Mouse (Mus musculus): ENCODE measurements at regions not wholly inside any gene's neighbourhood (a gene's known extent, or its start where the extent isn't known, plus 50 kb on each side); places are given as distances from the start of the nearest gene placed in this dataset.
"Not testable (repeated sequence)": the region's sequence is repeated elsewhere in the genome, so short reads cannot be mapped to it uniquely, and the experiment has no call there.

DNA sequence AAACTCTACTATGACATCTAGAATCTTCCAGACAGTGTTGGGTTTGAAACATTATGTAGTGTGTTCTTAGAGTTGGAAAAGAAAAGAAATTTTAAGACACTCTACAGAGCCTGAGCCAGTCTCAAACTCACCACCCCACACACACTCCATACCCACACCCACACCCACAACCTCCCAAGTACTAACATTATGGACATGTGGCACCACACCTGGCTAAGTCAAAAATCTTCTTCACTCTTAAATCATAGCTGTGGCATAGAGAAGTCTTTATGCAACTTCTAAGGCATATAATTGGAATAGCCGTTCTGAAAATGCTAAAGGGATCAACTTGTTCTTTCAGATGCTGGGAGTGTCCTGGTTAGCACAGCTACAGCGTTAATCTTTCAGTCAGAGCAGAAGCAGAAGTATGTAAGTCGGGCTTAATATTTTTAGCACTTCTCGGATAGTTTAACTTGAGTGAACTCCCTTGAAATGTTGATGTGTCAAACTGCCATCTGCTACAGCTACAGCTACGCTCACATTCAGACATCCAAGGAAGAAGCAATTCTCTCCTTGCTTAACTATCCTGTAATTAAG lies 68.6 kb upstream of the Creb1 start:
- Histone ChIP-seq H3K9ac (ENCODE audit: insufficient read depth, low read depth, low read length, poor library complexity, severe bottlenecking) (no peak overlapping the region), H3K9me3 (ENCODE audit: control insufficient read depth, insufficient read depth, low read depth, low read length) (no peaks in the 10 kb centered on the region), H3K36me3 (ENCODE audit: control insufficient read depth, insufficient read depth, low read length, poor library complexity, severe bottlenecking) (no peaks in the 10 kb centered on the region), H3K4me1 (ENCODE audit: control insufficient read depth in 2 of 2, insufficient read depth in 2 of 2, low read length in 2 of 2, poor library complexity in 1 of 2) (no peaks in the 10 kb centered on the region), H3K27ac (ENCODE audit: insufficient read depth, low read depth, low read length, poor library complexity, severe bottlenecking) (no peak overlapping the region), H3K4me3 (ENCODE audit: insufficient read depth in 1 of 2, low read depth in 1 of 2, low read length in 2 of 2, poor library complexity in 1 of 2, severe bottlenecking in 1 of 2) (no peak overlapping the region)
- no peak for DNase-seq (ENCODE audit: low read depth, low spot score)
- TF ChIP-seq HCFC1 (IDR thresholded peaks at IDR 0.05; ENCODE audit: borderline replicate concordance, insufficient read depth, low read length) (no peak), ZC3H11A (IDR thresholded peaks at IDR 0.05; ENCODE audit: borderline replicate concordance, low read depth, low read length) (no peak), MAFK (IDR thresholded peaks at IDR 0.05; ENCODE audit: insufficient read depth, low read depth, low read length) (no peak)
- in situ Hi-C loops (cut with MboI; ENCODE audit: low sequenced_read_pairs in 2 of 2, unreplicated experiment in 2 of 2): no loop called here

DNA sequence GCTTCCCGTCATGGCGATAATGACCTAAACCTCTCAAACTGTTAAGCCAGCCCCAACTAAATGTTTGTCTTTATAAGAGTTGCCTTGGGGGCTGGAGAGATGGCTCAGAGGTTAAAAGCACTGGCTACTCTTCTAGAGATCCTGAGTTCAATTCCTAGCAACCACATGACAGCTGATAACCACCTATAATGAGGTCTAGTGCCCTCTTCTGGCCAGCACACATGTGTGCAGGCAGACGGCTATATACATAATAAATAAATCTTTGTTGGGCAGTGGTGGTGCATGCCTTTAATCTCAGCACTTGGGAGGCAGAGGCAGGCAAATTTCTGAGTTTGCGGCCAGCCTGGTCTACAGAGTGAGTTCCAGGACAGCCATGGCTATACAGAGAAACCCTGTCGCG lies 70.8 kb upstream of the Creb1 start:
- H3K27ac ChIP-seq (ENCODE audit: insufficient read depth, low read depth, low read length, poor library complexity, severe bottlenecking); H3K9me3 ChIP-seq (ENCODE audit: control insufficient read depth, insufficient read depth, low read depth, low read length); H3K36me3 ChIP-seq (ENCODE audit: control insufficient read depth, insufficient read depth, low read length, poor library complexity, severe bottlenecking); H3K4me1 ChIP-seq (ENCODE audit: control insufficient read depth in 2 of 2, insufficient read depth in 2 of 2, low read length in 2 of 2, poor library complexity in 1 of 2); in situ Hi-C loops (cut with MboI; ENCODE audit: low sequenced_read_pairs in 2 of 2, unreplicated experiment in 2 of 2); H3K9ac ChIP-seq (ENCODE audit: insufficient read depth, low read depth, low read length, poor library complexity, severe bottlenecking); H3K4me3 ChIP-seq (ENCODE audit: insufficient read depth in 1 of 2, low read depth in 1 of 2, low read length in 2 of 2, poor library complexity in 1 of 2, severe bottlenecking in 1 of 2); DNase-seq (ENCODE audit: low read depth, low spot score): not testable (repeated sequence)
- 0 out of 2 replicates have a peak, but pooled peaks have one; percentile 32 for TF ChIP-seq ZC3H11A (IDR thresholded peaks at IDR 0.05; ENCODE audit: borderline replicate concordance, low read depth, low read length)

DNA sequence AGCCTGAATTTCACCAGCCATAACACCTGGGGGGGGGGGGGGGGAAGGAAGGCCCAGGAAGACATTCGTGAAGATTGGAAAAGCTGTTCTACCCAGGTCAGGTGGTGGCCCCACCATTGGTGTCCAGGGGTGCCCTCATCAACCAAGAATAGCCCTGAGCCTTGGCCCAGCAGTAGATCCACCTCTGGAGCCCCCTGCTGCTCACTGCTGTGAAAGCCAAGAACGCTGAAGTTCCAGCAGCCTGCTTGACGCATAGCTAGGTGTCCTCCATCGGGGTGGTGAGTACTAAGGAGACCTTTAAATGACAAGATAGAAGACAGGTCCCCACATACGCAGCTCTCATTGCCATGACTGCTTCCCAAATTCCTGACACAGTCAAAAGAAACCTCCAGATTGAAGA lies 74.6 kb upstream of the Creb1 start:
- TF ChIP-seq HCFC1 (IDR thresholded peaks at IDR 0.05; ENCODE audit: borderline replicate concordance, insufficient read depth, low read length) (no peak), MAFK (IDR thresholded peaks at IDR 0.05; ENCODE audit: insufficient read depth, low read depth, low read length) (no peak), CHD2 (IDR thresholded peaks at IDR 0.05; ENCODE audit: low read depth, low read length) (no peak), ZC3H11A (IDR thresholded peaks at IDR 0.05; ENCODE audit: borderline replicate concordance, low read depth, low read length) (no peak), ZNF384 (IDR thresholded peaks at IDR 0.05; ENCODE audit: low read depth, low read length) (no peak)
- no peak overlapping the region for H3K9ac ChIP-seq (ENCODE audit: insufficient read depth, low read depth, low read length, poor library complexity, severe bottlenecking)
- in situ Hi-C loops (cut with MboI; ENCODE audit: low sequenced_read_pairs in 2 of 2, unreplicated experiment in 2 of 2): no loop called here
- no peaks in the 10 kb centered on the region for H3K9me3 ChIP-seq (ENCODE audit: control insufficient read depth, insufficient read depth, low read depth, low read length)
- no peaks in the 10 kb centered on the region for H3K36me3 ChIP-seq (ENCODE audit: control insufficient read depth, insufficient read depth, low read length, poor library complexity, severe bottlenecking)
- no peak overlapping the region for H3K27ac ChIP-seq (ENCODE audit: insufficient read depth, low read depth, low read length, poor library complexity, severe bottlenecking)
- H3K4me1 ChIP-seq (ENCODE audit: control insufficient read depth in 2 of 2, insufficient read depth in 2 of 2, low read length in 2 of 2, poor library complexity in 1 of 2): no peaks in the 10 kb centered on the region
- no peak overlapping the region for H3K4me3 ChIP-seq (ENCODE audit: insufficient read depth in 1 of 2, low read depth in 1 of 2, low read length in 2 of 2, poor library complexity in 1 of 2, severe bottlenecking in 1 of 2)
- DNase-seq (ENCODE audit: low read depth, low spot score): no peak

DNA sequence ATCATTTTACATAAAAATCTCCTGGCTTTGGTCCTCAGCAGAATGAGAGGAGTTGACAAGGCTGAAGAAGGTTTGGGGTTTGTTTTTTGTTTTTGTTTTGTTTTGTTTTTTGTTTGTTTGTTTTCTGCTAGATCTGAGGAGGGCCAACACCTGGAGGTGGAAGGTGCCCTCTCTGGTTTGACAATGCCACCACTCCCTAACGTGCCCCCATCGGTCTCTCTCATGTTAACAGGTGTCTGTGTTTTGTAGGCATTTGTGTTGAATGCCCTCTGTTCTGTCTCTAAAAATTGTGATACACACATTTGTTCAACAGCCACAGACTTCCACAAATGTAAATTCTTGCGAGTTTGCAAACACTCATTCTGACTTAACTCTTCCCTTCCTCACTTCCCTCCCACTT lies 83.3 kb upstream of the Creb1 start:
- in situ Hi-C loops (cut with MboI; ENCODE audit: low sequenced_read_pairs in 2 of 2, unreplicated experiment in 2 of 2): loop anchor here (5.0 to 25.0 kb wide), 4 partner anchors 562 to 792 kb away; partner anchors contain the start of gene 4933402D24Rik (in 1 of the 2)
- DNase-seq (ENCODE audit: low read depth, low spot score): no peak
- H3K9ac ChIP-seq (ENCODE audit: insufficient read depth, low read depth, low read length, poor library complexity, severe bottlenecking): no peak overlapping the region
- peaks cover 0 to under 1% of the 10 kb centered on the region in 2 experiments; a peak in 1 of 4 replicates for H3K4me1 ChIP-seq (ENCODE audit: control insufficient read depth in 2 of 2, insufficient read depth in 2 of 2, low read length in 2 of 2, poor library complexity in 1 of 2)
- no peak overlapping the region for H3K4me3 ChIP-seq (ENCODE audit: insufficient read depth in 1 of 2, low read depth in 1 of 2, low read length in 2 of 2, poor library complexity in 1 of 2, severe bottlenecking in 1 of 2)
- H3K9me3 ChIP-seq (ENCODE audit: control insufficient read depth, insufficient read depth, low read depth, low read length): no peaks in the 10 kb centered on the region
- H3K36me3 ChIP-seq (ENCODE audit: control insufficient read depth, insufficient read depth, low read length, poor library complexity, severe bottlenecking): no peaks in the 10 kb centered on the region
- no peak overlapping the region for H3K27ac ChIP-seq (ENCODE audit: insufficient read depth, low read depth, low read length, poor library complexity, severe bottlenecking)
- no peak for TF ChIP-seq MAFK (IDR thresholded peaks at IDR 0.05; ENCODE audit: insufficient read depth, low read depth, low read length)
- TF ChIP-seq CHD2 (IDR thresholded peaks at IDR 0.05; ENCODE audit: low read depth, low read length): no peak

DNA sequence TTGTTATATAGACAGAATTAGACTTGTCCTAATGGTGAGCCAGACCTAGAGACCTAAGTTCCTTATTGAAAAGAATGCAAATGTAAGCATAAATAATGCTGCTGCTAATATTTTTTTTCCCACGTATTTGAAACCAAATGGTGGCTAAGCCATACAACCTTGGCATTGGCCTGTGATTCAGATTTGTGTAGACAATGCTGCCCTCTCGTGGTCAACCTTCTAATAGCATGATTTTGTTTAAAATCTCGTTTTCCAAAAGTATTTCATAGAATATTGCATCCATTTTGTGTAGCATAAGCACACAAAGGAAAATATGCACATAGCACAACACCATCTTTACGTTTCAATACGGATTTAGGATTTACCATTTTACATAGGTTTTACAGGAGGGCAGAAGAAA lies 84.4 kb upstream of the Creb1 start:
- peak; percentile 31 for DNase-seq (ENCODE audit: low read depth, low spot score)
- Histone ChIP-seq H3K36me3 (ENCODE audit: control insufficient read depth, insufficient read depth, low read length, poor library complexity, severe bottlenecking) (no peaks in the 10 kb centered on the region), H3K27ac (ENCODE audit: insufficient read depth, low read depth, low read length, poor library complexity, severe bottlenecking) (no peak overlapping the region), H3K4me1 (ENCODE audit: control insufficient read depth in 2 of 2, insufficient read depth in 2 of 2, low read length in 2 of 2, poor library complexity in 1 of 2) (peaks cover 0 to 2% of the 10 kb centered on the region in 2 experiments; a peak in 1 of 4 replicates), H3K4me3 (ENCODE audit: insufficient read depth in 1 of 2, low read depth in 1 of 2, low read length in 2 of 2, poor library complexity in 1 of 2, severe bottlenecking in 1 of 2) (no peak overlapping the region), H3K9me3 (ENCODE audit: control insufficient read depth, insufficient read depth, low read depth, low read length) (no peaks in the 10 kb centered on the region), H3K9ac (ENCODE audit: insufficient read depth, low read depth, low read length, poor library complexity, severe bottlenecking) (no peak overlapping the region)
- in situ Hi-C loops (cut with MboI; ENCODE audit: low sequenced_read_pairs in 2 of 2, unreplicated experiment in 2 of 2): loop anchor here (5.0 to 25.0 kb wide), 4 partner anchors 561 to 791 kb away; partner anchors contain the start of gene 4933402D24Rik (in 1 of the 2)
- peak; percentile 97 for TF ChIP-seq ZC3H11A (IDR thresholded peaks at IDR 0.05; ENCODE audit: borderline replicate concordance, low read depth, low read length)
- TF ChIP-seq CHD2 (IDR thresholded peaks at IDR 0.05; ENCODE audit: low read depth, low read length): no peak
